Mouse (Mus musculus) frontal cortex, postnatal 14 days (tissue): ENCODE data around the gene Mapk3.

ENCODE experiments used
- DNase-seq, 2 experiments: peaks; one replicate each; pipeline ENCODE4 v3.0.0; 2022; ENCODE audit warnings: low spot score in 2 of 2

The Mapk3 gene

DNA sequence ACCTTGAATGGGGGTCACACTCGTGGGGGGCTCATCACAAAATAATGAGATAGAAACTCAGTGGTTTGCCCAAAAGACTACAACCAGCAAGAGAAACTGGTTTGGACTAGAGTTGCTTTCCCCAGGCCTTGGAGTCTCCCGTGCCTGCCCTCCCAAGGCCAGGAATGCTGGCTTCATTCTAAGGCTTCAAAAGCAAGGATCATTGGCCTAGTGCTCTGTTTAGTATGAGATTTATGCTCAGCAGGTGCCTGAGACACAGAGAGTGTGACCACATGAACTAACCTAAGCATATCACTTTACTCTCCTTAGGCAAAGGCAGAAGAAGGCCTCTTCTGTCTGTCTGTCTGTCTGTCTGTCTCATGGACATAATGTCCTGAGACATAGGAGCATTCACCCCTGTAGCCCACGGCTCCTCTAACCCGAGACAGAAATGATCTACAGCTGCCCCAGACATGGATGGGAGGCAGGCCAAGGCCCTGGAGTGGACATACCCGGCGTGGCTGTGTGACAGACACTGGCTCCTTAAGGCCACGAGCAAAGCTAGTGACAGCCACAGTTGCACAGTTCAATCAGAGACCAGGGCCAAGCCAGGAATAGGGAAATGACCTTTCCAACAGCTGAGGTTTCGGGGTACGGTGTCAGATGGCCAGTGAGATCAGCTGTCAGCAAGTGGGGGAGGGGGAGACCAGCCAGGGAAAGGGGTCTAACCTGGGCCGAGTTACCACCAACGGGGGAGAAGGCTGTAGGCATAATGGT is 42.9 kb downstream of the Mapk3 start:
- no peak for DNase-seq

DNA sequence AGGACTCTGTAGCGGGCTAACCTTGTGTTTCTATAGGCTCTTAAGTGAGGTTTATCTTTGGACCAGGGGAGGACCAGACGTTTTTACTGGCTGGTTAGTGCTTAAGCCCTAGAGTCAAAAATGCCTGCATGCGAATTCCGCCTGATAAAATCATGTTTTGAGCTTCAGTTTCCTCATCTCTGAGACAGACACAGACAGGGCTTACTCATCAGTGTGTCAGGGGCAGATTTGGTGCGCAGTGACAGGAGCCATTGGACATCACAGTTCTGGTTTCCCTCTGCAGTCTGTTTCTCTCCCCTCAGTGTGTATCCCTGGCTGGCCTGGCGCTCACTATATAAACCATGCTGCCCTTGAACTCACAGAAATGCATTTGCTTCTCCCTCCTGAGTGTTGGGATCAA is 43.8 kb downstream of the Mapk3 start:
- no peak for DNase-seq

DNA sequence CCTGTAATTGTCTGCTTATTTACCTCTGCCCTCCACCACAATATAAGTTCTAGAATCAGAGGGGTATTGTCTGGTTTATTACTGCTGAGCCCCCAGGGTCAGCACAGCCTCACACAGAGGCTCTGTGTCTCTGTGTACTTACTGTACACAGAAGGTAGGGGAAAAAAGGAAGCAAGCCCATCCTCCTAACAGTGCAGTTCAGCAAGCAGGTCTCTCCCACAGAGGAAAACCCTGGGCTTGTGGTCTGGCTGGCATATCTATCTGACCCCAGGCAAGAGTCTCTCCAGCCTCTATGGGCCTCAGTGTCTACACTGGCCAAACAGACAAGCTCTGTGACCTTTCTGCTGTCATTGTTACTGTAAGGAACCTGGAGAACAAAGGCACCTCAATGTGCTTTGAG is 44.4 kb downstream of the Mapk3 start:
- no peak for DNase-seq

DNA sequence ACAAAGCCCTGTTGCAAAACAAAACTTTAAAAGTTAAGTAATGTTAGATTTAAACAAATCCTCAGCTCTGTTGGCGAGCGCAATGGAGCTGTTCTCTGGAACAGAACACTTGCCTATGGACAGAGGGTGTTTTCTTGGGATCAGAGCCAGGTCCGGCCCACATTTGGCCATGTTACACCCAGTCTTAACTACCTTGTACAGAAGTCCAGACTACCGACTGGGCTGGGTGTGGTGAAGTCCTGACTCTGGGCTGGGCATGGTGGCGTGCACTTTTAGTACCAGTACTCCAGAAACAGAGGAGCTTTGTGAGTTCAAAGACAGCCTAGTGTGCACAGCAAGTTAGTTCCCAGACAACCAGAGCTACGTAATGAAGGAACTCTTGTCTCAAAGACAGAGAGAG is 47.6 kb downstream of the Mapk3 start:
- no peak for DNase-seq

DNA sequence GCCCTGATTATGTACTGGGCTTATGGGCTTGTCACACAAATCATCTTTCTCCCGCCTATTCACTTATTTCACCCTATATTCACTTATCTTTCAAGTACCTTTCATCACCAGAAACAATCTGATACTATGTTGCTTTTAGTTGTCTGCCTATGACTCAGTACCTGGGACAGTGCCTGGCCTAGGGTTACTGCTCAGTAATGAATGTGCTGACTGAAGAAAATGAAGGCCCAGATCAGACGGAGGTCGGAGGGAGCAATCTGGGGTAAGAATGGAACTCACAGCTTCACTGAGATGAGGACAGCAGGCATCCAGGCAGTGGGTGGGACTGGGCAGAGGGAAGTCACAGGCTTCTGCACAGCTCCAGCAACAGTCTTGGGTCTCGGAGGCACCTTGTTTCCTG is 48.0 kb downstream of the Mapk3 start:
- DNase-seq = no peak

GRCm38 (mm10) chr7:126808703-126809455 is 49.5 kb downstream of the Mapk3 start:
- peak; percentile 82 to 84 for DNase-seq

GRCm38 (mm10) chr7:126809723-126810369 is 50.4 kb downstream of the Mapk3 start:
- DNase-seq = no peak
